ENCODE assay signal across 12 mouse cellular contexts in the genomic region with DNA sequence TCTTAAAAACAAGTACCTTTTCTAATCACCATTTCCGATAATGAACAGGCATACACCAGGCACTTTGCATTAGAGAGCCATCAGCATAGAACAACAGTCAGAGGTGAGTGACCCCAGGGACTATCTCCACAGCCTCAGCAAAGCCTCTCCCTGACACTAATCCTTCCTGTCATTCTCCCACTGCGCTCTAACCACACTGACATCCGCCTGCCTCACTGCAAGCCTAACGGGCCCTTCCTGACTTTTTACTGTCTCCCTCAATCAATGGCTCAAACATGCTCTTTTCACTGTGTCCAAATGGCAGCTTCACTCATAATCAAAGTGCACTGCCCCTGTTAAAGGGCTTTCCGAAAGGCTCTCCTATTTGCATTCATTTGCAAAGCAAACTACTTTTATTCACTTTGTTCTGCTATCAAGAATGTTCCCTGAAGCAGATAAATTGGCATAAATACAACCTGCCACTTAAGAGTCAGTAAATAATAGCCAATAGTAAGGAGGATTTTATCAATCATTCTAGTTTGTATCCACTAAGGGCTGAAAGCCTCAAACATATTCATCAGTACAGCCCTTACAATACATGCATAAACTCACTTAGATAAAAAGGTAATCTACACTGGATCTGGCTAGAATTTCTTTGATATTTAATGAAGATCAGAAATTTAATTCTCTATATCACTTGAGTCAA.
A peak's percentile ranks its signal among the peaks of the same experiment; 100 is the strongest.
DNase-seq lines count a peak whose midpoint lies in the region; ATAC-seq and TF ChIP-seq lines count a peak whose summit lies in the region.
"Had no signal": no experiment of that assay in that cellular context is flagged by ENCODE, and none has a peak within 500 bp of the region (broad histone marks: within the 10 kb centered on the region; RNA-seq: fewer than 3 reads in every experiment).

No protein-coding gene starts in this region.

- no peak overlapping the region for H3K9ac ChIP-seq in lung, postnatal 0 days (replicated peaks; ENCODE audit: low read depth)
- H3K9ac ChIP-seq in forebrain, embryonic 13.5 days = no peak overlapping the region

- no peak for ATAC-seq in lung, postnatal 0 days
- ATAC-seq in forebrain, embryonic 13.5 days = peak; percentile 63
- no peak for ATAC-seq in megakaryocyte-erythroid progenitor cell, adult 5-6 weeks (replicated peaks; ENCODE audit: low FRiP score, low TSS enrichment, poor library complexity, severe bottlenecking)

- no peaks in the 10 kb centered on the region for H3K36me3 ChIP-seq in lung, postnatal 0 days (ENCODE audit: insufficient read depth, low read length)
- H3K36me3 ChIP-seq in forebrain, embryonic 13.5 days (ENCODE audit: poor library complexity, severe bottlenecking) = no peaks in the 10 kb centered on the region

- H3K4me1 ChIP-seq in lung, postnatal 0 days (ENCODE audit: insufficient read depth, low read depth, low read length) = no peaks in the 10 kb centered on the region
- H3K4me1 ChIP-seq in forebrain, embryonic 13.5 days = peaks cover 15% of the 10 kb centered on the region

- H3K27ac ChIP-seq in lung, postnatal 0 days (ENCODE audit: low read length) = no peak overlapping the region
- peak overlapping the region; percentile 31; the same call in 1 of the 2 replicates for H3K27ac ChIP-seq in forebrain, embryonic 13.5 days

- H3K4me2 ChIP-seq in lung, postnatal 0 days (replicated peaks; ENCODE audit: low read depth, low read length) = no peak overlapping the region
- H3K4me2 ChIP-seq in forebrain, embryonic 13.5 days = peak overlapping the region; percentile 6; the same call in 1 of the 2 replicates

- WGBS in lung, postnatal 0 days = 29% methylated on average over 5 of the region's 5 CpGs
- WGBS in forebrain, embryonic 13.5 days = 3% methylated on average over 5 of the region's 5 CpGs

- no peak overlapping the region for H3K4me3 ChIP-seq in lung, postnatal 0 days (ENCODE audit: low read depth, low read length)
- H3K4me3 ChIP-seq in forebrain, embryonic 13.5 days = no peak overlapping the region

- peak; percentile 3 for DNase-seq in lung, postnatal 0 days (ENCODE audit: low spot score)
- DNase-seq in lung, postnatal 14 days = no peak
- DNase-seq in mesoderm, embryonic 11.5 days (ENCODE audit: low read depth, low spot score) = peak; percentile 43
- peak; percentile 69 for DNase-seq in retina, postnatal 1 day
- DNase-seq in ovary, postnatal 36 days (ENCODE audit: low spot score) = no peak
- DNase-seq in adipocyte (ENCODE audit: low spot score) = no peak
- DNase-seq: heart, adult 18-20 months; heart, postnatal 36 days; right cerebral cortex, adult 18-20 months; thymus, adult 18-20 months had no signal

- H3K9me3 ChIP-seq in lung, postnatal 0 days (ENCODE audit: low read length) = no peaks in the 10 kb centered on the region
- no peaks in the 10 kb centered on the region for H3K9me3 ChIP-seq in forebrain, embryonic 13.5 days (replicated peaks)

- no peaks in the 10 kb centered on the region for H3K27me3 ChIP-seq in lung, postnatal 0 days (replicated peaks; ENCODE audit: insufficient read depth, low read length)
- H3K27me3 ChIP-seq in forebrain, embryonic 13.5 days = no peaks in the 10 kb centered on the region

- no peak for TF ChIP-seq EP300 in lung, postnatal 0 days (IDR thresholded peaks at IDR 0.05)

- TF ChIP-seq CTCF in lung, postnatal 0 days (IDR thresholded peaks at IDR 0.05) = no peak

Comparison
In these comparisons a context has a peak if more than half of its experiments do, and no peak if none do; other contexts are left out.
1. DNase-seq: peak in lung, postnatal 0 days (single experiment), mesoderm, embryonic 11.5 days (single experiment) and retina, postnatal 1 day (single experiment); none in lung, postnatal 14 days (single experiment), ovary, postnatal 36 days (single experiment) and adipocyte (single experiment).